Mouse (Mus musculus) thymus, postnatal 25 days (tissue): ENCODE results near the gene L3mbtl2.
"Not testable (repeated sequence)": the region's sequence is repeated elsewhere in the genome, so short reads cannot be mapped to it uniquely, and the experiment has no call there.

Experiments
- DNase-seq: peaks from one replicate; pipeline ENCODE4 v3.0.0; 2022

The L3mbtl2 gene

GRCm38 (mm10) chr15:81663697-81664561, at the start of gene L3mbtl2:
Gene L3mbtl2, plus strand, starts transcription at chr15:81663889.
- peak; percentile 93 for DNase-seq

DNA sequence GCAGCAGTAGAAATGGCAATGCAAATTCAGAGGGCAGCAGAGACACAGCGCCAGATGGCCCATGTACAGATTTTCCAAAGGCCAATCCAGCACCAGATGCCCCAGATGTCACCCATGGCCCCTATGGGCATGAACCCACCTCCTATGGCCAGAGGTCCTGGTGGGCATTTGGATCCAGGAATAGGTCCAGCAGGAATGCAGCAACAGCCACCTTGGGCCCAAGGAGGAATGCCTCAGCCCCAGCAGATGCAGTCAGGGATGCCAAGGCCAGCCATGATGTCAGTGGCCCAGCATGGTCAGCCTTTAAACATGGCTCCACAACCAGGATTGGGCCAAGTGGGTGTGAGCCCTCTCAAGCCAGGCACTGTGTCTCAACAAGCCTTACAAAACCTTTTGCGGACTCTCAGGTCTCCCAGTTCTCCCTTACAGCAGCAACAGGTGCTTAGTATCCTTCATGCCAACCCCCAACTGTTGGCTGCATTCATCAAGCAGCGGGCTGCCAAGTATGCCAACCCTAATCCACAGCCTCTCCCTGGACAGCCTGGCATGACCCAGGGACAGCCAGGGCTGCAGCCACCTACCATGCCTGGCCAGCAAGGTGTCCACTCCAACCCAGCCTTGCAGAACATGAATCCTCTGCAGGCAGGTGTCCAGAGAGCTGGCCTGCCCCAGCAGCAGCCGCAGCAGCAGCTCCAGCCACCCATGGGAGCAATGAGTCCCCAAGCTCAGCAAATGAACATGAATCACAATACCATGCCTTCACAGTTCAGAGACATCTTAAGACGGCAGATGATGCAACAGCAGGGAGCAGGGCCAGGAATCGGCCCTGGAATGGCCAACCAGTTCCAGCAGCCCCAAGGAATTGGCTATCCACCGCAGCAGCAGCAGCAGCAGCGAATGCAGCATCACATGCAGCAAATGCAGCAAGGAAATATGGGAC, 13.9 kb upstream of the L3mbtl2 start:
- DNase-seq: no peak

GRCm38 (mm10) chr15:81650636-81651035, 13.1 kb upstream of the L3mbtl2 start:
- no peak for DNase-seq

DNA sequence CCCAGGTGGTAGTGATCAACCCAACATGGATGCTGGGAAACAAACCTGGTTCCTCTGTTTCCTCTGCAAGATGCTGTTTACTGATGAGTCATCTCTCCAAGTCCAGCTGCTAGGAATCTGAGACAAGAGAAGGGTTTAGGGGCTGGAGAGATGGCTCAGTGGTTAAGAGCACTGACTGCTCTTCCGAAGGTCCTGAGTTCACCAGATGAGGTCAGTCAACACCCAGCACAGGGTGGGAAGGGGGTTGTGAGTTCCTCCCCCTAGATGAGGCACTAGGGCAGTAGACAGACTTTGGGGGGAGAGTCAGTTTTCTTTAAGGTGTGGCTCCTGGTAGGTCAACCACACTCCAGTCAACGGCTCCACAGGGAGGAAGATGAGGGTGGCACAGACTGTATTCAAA, 2.0 kb upstream of the L3mbtl2 start:
- no peak for DNase-seq

DNA sequence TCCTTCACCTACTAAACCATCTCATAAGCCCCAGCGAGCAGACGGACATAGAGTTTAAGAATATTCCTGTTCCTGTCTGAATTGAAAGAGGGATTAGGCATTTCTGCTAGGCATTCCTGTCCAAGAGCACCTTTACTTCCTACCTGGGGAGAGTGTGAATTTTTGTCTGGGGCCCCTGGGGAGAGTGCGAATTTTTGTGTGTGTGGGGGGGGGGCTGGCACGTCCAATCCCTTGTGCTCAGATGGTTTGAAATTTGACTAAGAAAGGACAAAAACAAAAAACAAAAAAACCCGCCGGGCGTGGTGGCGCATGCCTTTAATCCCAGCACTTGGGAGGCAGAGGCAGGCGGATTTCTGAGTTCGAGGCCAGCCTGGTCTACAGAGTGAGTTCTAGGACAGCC, 408 bp upstream of the L3mbtl2 start:
- DNase-seq: no peak

DNA sequence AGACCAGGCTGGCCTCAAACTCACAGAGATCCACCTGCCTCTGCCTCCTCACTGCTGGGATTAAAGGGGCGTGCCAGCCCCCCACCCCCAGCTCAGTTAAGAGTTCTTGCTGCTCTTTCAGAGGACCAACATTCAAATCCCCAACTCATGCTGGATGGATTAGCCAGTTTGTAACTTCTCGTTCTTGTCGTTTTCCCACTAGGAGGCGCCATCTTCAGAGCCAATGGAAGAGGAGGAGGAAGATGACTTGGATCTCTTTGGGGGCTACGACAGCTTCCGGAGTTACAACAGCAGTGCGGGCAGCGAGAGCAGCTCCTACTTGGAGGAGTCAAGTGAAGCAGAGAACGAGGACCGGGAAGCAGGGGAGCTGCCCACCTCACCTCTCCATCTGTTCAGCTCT, 3.3 kb downstream of the L3mbtl2 start:
- DNase-seq: no peak

GRCm38 (mm10) chr15:81670231-81670640, 6.5 kb downstream of the L3mbtl2 start:
- DNase-seq: peak; percentile 43

- DNase-seq: no peak
Observed at GRCm38 (mm10) chr15:81676637-81677036, 12.9 kb downstream of the L3mbtl2 start.

GRCm38 (mm10) chr15:81680301-81680805, 16.7 kb downstream of the L3mbtl2 start:
- DNase-seq: no peak

DNA sequence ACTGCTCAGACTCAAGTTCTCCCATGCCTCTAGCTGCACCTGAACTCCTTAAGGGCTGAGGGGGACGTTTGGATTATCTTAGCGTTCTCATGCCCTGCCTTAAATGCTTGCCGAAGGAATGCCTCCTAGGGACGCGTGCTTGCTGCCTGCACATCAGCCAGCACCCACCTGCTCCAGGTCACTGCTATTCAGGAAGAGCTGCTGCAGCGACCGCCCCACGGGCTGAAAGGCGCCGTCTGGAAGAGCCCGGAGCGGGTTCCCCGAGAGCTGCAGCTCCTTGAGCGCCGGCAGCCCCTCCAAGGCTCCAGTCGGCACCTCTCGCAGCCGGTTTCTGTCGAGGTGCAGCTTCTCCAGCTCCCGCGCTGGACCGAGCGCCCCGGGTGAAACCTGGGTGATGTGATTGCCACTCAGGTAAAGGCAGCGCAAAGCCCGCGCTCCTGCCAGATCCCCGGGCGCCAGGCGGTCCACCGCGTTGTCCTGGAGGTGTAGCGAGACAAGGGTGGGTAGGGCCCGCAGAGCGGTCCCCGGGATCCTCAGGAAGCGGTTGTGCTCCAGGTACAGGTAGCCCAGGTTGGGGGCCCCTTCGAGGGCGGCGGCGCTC, 29.8 kb downstream of the L3mbtl2 start:
- no peak for DNase-seq

GRCm38 (mm10) chr15:81693967-81694881, 30.5 kb downstream of the L3mbtl2 start:
- peak; percentile 81 for DNase-seq

DNA sequence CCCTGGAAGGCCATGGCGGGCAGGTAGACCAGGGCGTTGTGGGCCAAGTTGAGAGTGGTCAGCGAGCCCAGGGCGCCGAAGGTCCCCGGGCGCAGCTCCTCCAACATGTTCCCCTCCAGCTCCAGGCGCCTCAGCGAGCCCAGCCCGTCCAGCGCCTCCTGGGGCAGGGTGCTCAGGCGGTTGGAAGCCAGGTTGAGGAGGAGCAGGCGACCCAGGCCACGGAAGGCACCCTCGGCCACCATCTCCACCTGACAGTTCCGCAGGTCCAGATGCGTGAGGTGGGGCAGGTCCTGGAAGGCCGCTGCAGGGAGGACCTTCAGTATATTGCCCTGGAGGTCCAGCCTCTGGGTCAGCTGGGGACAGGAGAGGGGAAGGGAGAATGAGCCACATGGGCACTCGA, 31.2 kb downstream of the L3mbtl2 start:
- DNase-seq: no peak

DNA sequence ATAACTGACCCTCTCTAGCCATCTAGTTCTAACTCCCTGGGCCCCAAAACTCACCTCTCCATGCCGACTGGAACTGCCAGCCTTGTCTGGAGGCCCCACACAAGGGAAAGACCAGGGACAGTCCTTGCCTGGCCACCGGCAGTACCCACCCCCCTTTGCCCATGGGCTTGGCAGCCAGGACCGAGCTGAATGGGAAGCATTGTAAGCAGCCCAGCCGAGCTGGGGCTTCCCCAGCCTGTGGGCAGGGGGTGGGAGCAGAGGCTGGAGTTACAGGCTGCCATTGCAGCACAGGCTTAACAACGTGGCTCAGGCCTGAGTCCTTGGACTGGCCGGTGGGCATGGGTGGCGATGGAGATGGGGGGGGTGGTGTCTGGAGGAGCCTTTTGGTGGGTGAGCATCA, 33.5 kb downstream of the L3mbtl2 start, which contains the start of gene Chadl:
Gene Chadl, minus strand, starts transcription at position 113 of the 400 bp plus-strand sequence.
- DNase-seq: no peak

DNA sequence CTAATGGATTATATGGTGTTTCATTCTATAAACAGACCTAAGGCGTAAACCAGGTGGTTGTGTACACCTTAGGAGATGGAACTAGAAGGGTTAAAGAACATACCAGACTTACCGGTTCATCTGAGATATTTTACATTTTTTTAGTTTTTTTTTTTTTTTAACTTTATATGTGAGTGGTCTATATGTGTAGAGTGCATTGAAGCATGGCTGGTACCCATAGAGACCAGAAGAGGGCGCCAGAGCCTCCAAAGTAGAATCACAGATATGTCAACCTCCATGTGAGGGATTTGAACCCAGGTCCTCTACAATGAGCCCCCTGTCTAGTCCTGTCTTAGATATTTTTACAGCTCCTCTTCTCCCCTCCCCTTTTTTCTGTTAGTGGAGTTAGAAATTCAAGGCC, 34.2 kb downstream of the L3mbtl2 start:
- DNase-seq: peak; percentile 34

- no peak for DNase-seq
Observed at GRCm38 (mm10) chr15:81698532-81698931, 34.8 kb downstream of the L3mbtl2 start.

DNA sequence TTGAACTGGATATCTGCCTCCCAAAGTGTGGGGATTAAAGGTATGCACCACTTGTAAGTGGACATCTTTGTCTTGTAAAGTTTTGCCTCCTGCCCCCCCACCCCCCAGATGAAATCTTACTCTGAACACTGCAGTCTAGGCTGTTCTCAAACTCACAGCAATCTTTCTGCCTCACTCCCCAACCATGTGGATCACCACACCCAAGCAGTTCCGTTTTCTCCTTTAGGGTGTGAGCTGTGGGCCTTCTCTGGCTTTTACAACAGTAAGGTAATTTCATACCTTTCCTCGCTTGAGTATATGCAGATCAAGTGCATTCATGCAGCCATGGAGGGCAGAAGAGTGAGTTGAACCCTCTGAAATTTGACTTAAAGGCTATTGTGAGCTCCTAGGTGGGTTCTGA, 36.5 kb downstream of the L3mbtl2 start:
- DNase-seq: no peak

- DNase-seq: no peak
Observed at GRCm38 (mm10) chr15:81700601-81701000, 36.9 kb downstream of the L3mbtl2 start.

- DNase-seq: not testable (repeated sequence)
Observed at GRCm38 (mm10) chr15:81701350-81701749, 37.7 kb downstream of the L3mbtl2 start.

DNA sequence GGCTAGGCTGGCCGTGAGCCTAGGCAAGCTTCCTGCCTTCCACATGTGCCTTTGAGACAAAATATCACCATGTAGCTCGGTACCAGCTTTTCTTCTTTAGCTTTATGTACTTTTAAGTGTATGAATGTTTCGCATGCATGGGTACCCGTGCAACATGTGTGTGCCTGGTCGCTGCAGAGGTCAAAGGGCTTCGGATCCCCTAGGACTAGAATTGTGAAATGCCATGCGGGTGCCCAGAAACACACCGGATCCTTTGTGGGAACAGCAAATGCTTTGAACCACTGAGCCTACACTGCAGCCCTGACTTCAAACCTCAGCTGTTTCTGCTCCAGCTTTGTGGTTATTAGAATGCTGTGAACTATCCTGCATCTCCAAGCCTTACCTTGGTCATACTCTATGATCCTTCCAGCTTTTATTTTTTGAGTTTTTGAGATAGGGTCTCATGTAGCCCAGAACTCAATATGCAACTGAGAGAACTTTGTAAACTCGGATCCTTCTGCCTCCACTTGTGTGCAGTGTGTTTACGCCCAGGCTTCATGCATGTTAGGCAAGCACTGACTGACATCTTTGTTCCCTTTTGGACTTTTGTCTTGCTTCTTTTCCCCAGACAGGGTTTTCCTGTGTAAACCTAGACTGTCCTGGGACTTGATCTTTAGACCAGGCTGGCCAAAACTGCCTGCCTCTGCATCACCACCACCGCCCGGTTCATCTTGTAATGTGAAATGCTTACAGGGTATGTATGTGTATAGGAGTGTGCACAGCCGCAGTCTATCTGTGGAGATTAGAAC, 38.8 kb downstream of the L3mbtl2 start:
- no peak for DNase-seq

DNA sequence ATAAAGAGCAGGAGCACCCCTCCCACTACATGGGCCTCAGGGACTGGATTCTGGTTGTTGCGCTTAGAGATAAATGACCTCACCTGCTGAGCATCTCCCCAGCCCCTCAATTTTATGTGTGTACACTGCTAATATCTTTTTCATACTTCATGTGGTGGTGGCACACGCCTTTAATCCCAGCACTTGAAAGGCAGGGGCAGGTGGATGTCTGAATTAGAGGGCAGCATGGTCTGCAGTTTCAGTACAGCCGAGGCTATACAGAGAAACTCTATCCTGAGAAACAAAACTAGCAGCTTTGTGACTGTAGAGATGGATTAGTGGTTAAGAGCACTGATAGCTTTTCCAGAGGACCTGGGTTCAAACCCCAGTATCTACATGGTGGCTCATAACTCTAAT, 39.4 kb downstream of the L3mbtl2 start:
- DNase-seq: no peak

- DNase-seq: no peak
Observed at GRCm38 (mm10) chr15:81708991-81709390, 45.3 kb downstream of the L3mbtl2 start.
